Mouse (Mus musculus): ENCODE results near the gene Guca1a.
"Not testable (repeated sequence)": the region's sequence is repeated elsewhere in the genome, so short reads cannot be mapped to it uniquely, and the experiment has no call there.

Gene Guca1a

DNA sequence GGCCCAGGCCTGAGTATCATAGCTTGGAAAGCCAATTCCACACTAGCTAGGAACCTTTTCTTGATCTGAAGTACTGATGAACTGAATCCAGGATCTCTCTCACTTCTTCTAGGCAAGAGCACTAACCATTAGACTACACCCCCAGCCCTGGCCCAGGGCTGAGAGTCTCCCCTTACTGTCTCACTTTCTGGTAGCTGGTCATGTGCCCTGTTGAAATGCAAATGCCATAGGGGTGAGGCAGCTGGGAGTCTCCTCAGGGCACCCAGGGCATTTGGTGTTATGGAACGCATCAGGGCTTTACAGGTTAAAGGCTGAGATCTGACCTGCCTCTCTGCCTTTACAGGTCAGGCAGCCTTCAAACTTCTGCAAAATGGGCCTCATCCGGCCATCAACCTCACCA lies 19.8 kb upstream of the Guca1a start:
- no peak for DNase-seq (ENCODE audit: extremely low spot score, low read depth, low spot score)

DNA sequence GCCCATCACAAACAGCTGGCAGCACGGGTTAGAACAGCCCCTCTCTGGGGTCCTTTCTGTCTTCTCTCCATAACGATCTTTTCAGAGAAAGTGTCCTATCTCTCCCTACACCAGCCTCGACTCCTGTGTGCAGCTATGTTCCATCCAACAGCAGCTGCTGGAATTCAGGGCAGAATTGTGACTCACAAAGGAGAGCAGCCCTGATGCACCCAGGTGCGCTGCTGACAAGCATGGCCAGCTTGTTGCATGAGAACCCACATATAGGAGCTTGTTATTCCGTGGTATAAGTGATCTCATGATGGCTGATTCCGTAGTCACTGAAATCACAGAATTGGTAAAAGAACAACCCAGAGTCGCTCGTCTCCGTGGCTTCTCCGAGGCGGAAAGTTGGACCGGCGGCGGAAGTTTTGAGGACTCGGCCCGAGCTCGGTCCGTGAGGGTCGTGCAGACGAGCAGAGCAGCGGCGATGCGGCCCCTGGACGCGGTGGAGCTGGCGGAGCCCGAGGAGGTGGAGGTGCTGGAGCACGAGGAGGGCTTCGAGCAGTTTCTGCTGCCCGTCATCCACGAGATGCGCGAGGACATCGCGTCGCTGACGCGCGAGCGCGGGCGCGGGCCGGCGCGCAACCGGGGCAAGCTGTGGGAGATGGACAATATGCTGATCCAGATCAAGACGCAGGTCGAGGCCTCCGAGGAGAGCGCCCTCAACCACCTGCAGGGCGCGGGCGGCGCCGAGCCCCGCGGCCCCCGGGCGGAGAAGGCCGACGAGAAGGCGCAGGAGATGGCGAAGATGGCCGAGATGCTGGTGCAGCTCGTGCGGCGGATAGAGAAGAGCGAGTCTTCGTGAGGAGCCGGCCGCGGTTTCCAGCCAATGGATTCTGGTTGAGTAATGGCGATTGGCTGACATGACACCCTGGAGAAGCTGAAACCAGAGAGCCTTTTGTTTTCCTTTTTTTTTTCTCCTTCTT lies 9.8 kb upstream of the Guca1a start:
- not testable (repeated sequence) for DNase-seq (ENCODE audit: extremely low spot score, low read depth, low spot score)

DNA sequence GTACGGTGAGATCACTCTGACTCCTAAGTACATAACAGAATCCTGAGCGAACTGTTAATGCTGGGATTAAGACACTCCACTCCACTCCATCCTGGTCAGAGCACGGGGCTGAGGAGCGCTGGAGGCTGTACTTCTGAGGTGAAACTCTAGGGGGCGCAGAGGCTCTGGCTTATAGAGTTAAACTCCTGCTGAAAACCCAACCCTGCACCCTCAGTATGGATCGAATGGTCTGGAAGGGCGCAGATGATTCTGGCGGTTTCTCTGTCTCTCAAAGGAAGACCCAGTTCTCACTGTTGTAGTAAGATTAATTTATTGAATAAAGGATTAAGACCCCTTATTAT lies 8.1 kb upstream of the Guca1a start:
- no peak for DNase-seq (ENCODE audit: extremely low spot score, low read depth, low spot score)

DNA sequence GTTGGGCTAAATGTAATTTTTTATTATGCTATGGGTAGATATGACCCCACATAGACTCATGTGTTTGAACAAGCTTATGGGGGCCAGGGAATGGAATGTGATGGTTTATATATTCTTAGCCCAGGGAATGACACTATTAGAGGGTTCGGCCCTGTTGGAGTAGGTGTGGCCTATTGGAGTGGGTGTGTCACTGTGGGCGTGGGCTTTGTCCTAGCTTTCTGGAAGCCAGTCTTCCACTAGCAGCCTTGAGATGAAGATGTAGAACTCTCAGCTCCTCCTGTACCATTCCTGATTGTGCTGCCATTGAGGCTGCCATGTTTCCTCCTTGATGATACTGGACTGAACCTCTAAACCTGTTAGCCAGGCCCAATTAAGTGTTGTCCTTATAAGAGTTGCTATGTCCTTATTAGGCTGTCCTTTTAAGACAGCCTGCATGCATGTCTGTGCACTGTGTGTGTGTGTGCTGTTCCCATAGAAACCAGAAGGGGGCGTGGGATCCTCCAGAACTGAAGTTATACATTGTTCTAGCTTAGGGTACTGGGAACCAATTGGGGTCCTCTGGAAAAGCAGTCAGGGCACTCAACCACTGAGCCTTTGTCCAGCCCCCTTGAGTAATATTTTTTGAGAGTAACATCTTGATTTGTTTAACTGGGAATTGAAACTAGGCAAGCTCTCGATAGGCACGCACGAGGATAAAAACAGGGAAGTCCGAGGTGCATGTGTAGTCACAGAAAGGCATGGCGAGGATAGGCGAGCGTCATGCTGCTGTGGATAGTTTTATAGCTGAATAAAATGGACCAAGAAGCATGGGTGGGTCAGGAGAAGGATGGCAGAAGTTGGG lies 7.6 kb upstream of the Guca1a start:
- no peak for DNase-seq (ENCODE audit: extremely low spot score, low read depth, low spot score)

DNA sequence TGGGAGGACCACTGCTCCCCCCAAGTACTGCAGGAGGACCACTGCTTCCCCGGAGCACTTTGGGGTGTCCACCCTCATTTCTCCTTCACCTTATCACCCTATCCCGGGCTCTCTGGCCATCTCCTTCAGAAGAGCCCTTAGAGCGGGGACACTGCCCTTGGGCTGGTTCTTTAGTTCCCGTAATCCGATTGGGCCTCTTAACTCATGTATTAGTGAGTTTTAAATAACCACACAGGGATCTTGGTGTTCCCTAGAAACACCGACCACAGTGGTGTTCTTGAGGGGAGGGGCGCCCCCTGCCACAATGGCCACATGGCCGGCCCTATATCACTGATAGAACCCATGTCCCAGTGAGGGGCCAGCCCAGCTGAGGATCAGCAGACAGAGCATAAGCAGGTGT lies 1.3 kb downstream of the Guca1a start:
- DNase-seq (ENCODE audit: extremely low spot score, low read depth, low spot score) = no peak

DNA sequence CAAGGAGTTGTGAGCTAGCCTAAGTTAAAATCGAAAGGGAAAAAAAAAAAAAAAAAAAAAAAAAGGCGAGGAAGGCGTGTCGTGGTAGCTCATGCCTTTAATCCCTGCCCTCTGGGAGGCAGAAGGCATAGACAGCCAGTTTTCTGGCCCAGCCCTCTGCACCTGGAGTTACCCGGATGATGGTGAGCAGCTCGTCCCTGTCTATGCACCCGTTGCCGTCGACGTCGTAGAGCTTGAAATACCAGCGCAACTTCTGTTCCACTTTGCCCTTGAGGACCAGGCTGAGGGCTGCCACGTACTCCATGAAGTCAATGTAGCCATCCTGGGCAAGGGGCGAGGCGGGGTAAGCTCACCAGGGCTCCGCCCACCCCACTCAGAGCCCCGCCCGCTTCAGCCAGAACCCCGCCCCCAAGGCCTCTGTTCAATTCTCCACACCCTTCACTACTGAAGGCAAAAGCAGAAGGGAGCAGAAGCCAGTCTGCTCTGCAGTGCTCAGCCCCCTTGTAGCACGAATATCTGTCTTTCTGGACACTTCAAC lies 4.9 kb downstream of the Guca1a start:
- no peak for DNase-seq (ENCODE audit: extremely low spot score, low read depth, low spot score)

DNA sequence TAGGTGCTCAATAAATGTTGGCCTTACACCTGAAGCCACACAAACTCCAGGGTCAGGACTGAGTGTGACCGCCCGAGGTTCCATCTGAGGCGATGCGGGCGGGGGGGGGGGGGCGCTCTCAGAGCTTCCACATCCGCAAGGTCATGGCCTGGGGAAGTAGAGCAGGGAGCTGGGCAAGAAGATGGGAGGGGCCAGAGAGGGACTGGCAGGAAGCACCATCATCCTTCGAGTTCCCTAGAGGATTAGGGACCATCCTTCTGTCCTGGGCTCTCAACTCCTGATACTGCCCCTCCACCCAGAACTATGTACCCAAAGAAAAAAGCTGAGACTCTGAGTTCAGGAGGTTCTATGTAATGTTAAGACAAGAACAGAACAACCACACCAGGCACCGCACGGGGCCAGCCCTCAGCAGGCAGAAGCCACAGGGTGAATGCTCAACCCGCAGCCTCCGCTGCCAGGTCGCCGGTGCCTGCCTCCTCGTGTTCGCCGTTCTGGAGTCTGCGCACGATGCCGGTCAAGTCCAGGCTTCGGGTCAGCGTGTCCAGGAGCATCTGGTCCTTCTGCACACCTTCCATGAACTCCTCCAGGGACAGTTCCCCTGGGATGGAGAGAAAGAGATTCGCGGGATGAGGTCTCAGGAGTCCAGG lies 6.0 kb downstream of the Guca1a start:
- DNase-seq (ENCODE audit: extremely low spot score, low read depth, low spot score) = no peak

DNA sequence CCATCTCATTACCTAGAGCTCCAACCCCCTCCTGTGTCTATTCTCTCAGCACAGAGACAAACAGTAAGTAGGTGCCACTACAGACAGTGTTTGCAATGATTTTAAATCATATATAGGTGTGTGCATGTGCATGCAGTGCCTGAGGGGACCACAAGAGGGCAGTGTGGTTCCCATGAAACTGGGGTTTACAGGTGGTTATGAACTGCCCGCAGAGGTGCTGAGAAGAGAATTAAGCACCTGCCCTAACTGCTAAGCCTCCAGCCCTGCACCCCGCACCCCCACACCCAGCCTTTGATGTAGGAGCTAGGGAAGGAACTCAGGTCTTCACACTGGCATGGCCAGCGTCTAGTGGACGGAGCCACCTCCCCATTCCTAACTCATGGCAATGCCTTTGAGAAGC lies 13.7 kb downstream of the Guca1a start:
- no peak for DNase-seq (ENCODE audit: extremely low spot score, low read depth, low spot score)

DNA sequence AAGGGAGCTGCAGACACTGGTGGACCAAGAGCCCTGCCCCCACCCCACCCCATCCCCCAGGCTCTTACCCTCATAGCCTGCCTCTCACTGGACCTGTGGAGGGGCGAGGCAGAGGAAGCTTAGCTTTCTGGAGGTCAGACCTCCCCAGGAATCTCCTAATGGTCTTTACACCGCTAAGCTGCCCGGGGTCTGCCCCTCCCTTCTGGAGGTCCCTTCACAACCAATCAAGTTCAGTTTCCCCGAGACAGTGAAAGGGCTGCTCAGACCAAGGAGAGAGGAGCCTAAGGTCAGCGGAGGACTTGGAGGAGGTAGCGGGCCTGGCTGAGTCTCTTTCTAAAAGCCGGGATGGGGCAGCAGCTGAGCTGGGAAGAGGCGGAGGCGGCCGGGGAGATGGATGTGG lies 15.2 kb downstream of the Guca1a start, which contains the start of gene Guca1b:
Gene Guca1b (plus strand): TSS at position 249 of the 400 bp plus-strand sequence.
- DNase-seq (ENCODE audit: extremely low spot score, low read depth, low spot score) = no peak

DNA sequence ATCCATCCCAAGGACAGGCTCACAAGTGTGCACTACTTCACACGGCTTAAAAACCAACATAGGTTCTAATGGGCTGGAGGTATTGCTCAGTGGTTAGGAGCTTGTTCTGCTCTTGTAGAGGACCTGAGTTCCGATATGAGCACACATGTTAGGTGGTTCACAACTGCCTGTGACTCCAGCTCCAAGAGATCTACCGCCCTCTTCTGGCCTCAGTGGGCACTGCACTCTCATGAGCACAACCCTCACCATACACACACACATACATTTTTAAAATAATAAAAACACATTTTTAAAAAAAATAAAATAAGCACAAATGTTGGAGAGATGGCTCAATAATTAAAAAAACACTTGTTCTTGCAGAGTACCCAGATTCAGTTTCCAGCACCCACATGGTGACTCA lies 16.3 kb downstream of the Guca1a start:
- DNase-seq (ENCODE audit: extremely low spot score, low read depth, low spot score) = no peak

DNA sequence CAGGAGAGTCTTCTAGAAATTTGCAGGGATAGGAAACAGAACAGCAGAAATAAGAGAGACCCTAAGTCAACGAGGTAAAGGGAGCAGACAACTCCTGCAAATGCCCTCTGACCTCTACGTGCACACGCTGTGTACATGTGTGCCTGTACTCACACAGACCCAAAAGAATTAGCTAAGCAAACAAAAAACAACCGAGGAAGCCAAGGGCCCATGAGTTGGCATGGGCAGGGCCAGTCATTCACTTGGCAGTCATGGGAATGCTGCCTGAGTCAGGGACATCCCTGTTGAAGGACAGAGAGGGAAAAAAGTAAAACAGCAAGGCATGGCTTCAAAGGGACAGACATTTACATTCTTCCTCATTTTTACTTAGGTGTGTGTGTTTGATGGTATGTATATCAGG lies 17.1 kb downstream of the Guca1a start:
- no peak for DNase-seq (ENCODE audit: extremely low spot score, low read depth, low spot score)

DNA sequence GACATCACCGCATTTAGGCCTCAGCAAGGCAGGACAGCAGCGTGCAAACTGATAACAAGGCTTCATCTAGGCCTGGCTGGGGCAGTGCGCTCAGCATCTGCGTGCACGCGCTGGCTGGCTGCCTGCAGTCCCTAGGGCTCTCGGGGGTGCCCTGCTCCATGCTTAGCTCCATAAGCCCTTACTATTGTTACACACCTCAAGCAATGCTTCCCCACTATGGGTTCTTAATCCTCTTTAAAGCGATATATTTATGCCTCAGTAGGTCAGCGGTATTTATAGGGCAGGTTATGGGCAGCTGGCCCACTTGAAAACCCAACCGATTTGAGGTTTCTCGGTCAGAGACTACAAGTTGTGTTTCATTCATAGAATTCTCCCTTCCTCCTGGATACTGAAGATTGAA lies 18.5 kb downstream of the Guca1a start:
- DNase-seq (ENCODE audit: extremely low spot score, low read depth, low spot score) = no peak

DNA sequence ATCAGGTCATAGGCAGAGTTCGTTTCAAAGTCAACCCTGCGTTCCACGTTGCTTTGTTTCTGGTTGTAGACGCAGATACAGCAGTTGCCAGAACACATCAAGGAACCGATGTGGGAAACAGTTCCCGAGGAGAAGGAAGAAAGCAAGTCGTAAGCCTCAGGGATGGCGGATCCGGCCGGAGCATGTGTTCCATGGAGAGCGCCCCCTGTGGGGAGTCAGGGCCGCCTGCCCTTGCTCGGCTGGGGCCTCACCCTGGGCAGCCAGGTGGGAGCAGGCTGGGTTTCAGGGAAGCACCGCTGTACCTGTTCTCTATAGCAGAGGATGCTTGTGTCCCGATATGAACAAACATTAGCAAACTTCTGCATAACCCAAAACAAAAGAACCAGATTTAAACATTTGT lies 22.3 kb downstream of the Guca1a start:
- no peak for DNase-seq (ENCODE audit: extremely low spot score, low read depth, low spot score)

DNA sequence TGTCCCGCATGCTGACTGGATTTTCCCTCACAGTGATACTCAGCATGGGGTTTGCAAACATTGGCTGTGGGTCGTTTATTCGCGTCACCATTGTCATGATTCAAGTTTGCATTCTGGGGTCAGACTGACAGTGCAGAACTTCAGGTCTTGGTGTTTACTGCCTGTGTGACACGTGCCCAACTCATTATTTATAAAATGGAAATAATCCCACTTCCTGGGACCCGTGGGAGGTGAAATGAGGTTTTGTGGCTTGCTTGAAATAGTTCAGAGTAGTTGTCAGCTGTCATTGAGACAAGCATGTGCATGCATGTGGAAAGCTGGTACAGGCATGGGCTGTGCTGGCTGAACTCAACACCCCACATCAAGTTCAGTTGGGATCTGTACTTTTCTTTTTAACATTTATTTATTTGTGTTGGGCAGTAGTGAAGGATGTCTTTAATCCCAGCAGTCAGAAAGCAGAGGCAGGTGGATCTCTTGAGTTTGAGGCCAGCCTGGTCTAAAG lies 23.6 kb downstream of the Guca1a start:
- no peak for DNase-seq (ENCODE audit: extremely low spot score, low read depth, low spot score)

DNA sequence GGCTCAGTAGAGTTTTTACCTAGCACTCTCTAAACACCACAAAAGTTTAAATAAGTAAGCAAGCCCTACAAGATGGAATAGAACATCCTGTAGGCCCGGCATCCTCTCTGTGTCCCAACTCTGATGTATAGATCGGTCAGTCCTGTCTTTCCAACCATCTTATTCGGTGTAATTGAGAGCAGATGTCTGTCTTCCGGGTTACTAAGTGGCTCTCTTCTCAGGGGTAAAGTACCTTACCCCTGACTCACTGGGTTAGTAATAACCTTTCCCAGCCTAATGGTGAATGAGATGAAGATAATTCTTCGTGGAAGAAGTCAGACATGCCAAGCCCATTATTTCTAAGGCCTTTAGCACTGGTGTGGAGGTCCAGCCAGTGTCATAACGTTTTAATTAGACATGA lies 26.4 kb downstream of the Guca1a start:
- DNase-seq (ENCODE audit: extremely low spot score, low read depth, low spot score) = no peak

DNA sequence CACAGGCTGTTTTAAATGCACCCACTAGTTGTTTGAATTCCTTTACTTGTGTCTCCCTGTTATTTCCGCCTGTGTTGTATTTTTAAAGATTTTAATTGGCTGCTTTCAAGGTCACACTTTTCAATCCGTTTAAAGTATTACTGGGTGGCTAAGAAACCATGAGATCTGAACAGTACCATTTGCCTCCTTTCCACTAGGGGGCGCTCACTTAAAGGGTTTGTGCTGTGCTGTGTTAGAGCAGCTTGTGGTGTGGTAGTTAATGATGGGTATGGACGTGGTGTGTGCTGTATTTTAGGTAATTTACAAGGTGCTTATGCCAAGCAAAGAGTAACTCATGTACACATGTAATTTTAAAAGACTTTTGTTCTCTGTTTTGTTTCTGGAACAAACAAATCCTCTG lies 28.9 kb downstream of the Guca1a start:
- no peak for DNase-seq (ENCODE audit: extremely low spot score, low read depth, low spot score)

DNA sequence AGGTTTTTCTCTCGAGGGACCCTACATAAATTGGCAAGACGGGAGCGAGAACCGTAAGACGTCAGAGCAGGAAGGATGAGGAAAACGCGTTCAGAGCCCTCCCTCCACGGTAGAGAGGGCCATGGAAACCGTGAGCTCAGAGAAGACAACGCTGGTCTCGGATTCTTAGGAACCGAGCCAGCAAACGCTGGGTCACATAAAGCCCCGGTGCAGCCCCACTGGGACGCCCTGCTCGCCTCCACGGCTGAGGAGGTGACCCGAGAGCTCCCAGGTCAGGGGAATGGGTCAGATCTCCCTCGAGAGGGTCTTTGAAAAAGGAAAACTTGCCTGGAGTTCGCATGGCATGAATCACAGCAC lies 31.3 kb downstream of the Guca1a start:
- DNase-seq (ENCODE audit: extremely low spot score, low read depth, low spot score) = no peak

DNA sequence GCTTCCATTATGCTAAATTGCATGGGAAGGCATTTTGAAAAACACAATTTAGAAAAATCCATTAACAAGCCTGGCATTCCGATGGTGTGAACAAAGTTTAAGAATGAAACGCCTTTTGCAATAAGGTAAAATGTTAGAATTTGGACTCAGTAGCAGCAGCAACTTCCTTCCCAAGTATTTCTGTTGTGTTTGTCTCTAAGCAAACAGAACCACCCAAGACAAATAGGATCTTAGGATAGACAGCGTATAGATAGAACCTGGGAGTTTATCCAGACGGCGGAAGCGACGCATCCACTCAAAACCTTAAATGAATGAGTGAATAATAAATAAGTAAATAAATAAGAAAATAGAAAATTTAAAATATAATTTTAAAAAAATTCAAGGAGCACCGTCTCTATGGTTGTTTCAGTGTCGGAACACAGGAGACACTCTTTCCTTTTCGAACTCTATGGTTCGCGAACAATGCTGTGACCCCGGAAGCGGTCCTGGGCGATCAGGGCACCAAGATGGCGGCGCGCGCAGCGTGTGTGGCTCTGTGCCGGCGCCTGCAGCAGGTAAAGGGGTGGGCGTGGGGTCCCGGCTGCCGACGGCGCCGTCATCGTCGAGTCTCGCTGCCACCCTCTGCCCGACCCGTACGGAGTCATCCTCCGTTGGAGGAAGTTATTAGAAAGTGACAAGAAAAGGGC lies 31.8 kb downstream of the Guca1a start, which contains the start of gene Mrps10:
Gene Mrps10 (plus strand): TSS at position 487 of the 686 bp plus-strand sequence.
- peak; percentile 72 for DNase-seq (ENCODE audit: extremely low spot score, low read depth, low spot score)

DNA sequence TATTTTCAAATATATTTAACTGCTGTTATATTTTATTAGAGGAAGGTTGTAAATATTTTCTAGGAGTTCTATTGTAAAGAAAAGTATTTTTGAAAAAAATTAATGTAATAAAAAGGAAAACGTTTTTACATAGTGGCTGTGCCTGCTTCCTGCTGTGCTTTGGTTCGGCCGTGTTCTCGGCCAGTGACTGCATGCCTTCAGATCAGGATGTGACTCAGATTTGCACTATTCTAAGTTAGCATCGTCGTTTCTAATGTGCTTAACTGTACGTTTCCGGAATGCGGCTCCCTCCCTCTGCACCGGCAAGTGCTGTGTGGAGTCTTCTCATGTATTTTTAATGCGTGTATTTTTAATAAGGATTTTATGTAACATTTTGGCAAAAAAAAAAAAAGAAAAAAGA lies 39.0 kb downstream of the Guca1a start:
- no peak for DNase-seq (ENCODE audit: extremely low spot score, low read depth, low spot score)

DNA sequence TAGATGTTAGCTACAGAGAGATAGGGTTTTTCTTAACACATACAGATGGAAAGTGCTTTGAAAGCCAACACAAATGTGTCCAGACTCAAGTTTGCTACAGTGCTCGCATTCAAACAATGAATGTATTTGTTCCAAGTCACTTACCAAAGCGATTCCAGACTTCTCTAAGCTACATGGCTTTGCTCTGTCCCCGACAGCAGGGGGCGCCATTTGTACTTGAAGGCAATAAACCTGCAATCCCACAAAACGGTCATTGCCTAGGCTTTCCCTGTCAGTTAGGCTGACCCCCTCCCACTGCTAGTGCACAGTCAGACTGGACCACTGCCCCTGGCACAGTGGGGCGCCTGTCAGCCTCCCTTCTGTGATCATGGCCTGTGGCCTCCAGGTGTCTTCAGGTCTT lies 40.4 kb downstream of the Guca1a start:
- no peak for DNase-seq (ENCODE audit: extremely low spot score, low read depth, low spot score)
